Mouse (Mus musculus): ENCODE measurements around the gene Irf3.

- TF ChIP-seq CTCF (IDR thresholded peaks at IDR 0.05; ENCODE audit: low read depth), result no peak
- no peak for TF ChIP-seq EP300 (IDR thresholded peaks at IDR 0.05; ENCODE audit: low read depth)
These were observed 41.2 kb upstream of the Irf3 start for GRCm38 (mm10) chr7:44956266-44956665.

All from liver, embryonic 14.5 days (tissue).